Mouse (Mus musculus) layer of hippocampus, adult 2 months (tissue): ENCODE measurements around the gene Tex22. TPM values are rescaled to one million over a fixed set of nuclear protein-coding genes. Genes with fewer than 3 reads are reported as not detected.

Experiments
- DNase-seq, 2 experiments: peaks; one replicate each; pipeline ENCODE4 v3.0.0; 2022; ENCODE audit warnings: low spot score in 2 of 2
- H3K27ac ChIP-seq: fragments of 200-600 bp; 2 replicates; pipeline ENCODE4 v1.8.1; 2022
- H3K4me3 ChIP-seq: fragments of 200-600 bp; 2 replicates; pipeline ENCODE4 v1.8.1; 2022; ENCODE audit warnings: mild to moderate bottlenecking
- CTCF ChIP-seq: fragments of 200-600 bp; conservative IDR thresholded peaks from 2 replicates; pipeline ENCODE4 v1.8.1; 2022; ENCODE audit warnings: antibody characterized with exemption, mild to moderate bottlenecking, moderate library complexity
- microRNA-seq, 2 experiments: library from miRNA; unstranded; fragments of <30 nt; microRNA quantifications; one replicate each; pipeline ENCODE4 v1.2.0; 2021
- total RNA-seq, 2 experiments: library from RNA; stranded (reverse); gene quantifications; 2 replicates each; pipeline ENCODE4 v1.2.3; 2021

The Tex22 gene
- total RNA-seq, 2 experiments from 2014 or later = 0.81 to 2.1 TPM

DNA sequence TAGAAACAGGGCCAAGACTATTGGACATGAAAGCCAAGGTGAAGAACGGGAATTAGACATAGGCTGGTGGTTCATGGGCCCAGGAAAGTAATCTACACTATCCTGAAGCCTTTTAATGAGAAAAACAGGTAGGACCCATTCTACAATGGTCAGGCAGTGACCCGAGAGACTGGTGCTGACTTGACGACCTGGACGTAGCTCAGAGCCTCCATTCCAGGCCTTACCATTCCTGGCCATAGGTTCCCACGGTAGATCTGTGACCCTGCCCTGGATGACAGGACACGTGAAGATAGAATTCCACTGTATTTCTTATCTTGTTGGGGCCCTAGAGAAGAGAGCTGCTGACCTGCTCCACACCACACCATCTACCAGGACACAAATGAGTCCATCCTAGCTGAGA lies 64.0 kb downstream of the Tex22 start:
- H3K27ac ChIP-seq = no peak overlapping the region
- TF ChIP-seq CTCF = no peak
- H3K4me3 ChIP-seq = no peak overlapping the region
- no peak for DNase-seq

Small RNAs within 50 kb of the gene (microRNA-seq; reads per million reads assigned to microRNA genes)
- 0 to 0.32 reads per million in 2 experiments for gene Gm44471

Other genes starting within 250 kb of the Tex22 start
- 10 to 100 TPM in 1 of 2 experiments, 1 to 10 TPM in 1; 7.1 to 10.8 TPM for gene Cdca4, start 245.1 kb upstream of the Tex22 start, total RNA-seq
- gene Gpr132, start 206.3 kb upstream of the Tex22 start, total RNA-seq = not detected
- 10 to 100 TPM; 44.1 to 52.1 TPM for gene Jag2, start 144.7 kb upstream of the Tex22 start, total RNA-seq
- 10 to 100 TPM in 1 of 2 experiments, 1 to 10 TPM in 1; 9.8 to 10.1 TPM for gene Nudt14, start 132.4 kb upstream of the Tex22 start, total RNA-seq
- 10 to 100 TPM; 55.8 to 55.9 TPM for gene Btbd6, start 98.0 kb upstream of the Tex22 start, total RNA-seq
- 10 to 100 TPM; 55.6 to 57.4 TPM for gene Brf1, start 73.8 kb upstream of the Tex22 start, total RNA-seq
- 10 to 100 TPM; 79.6 to 81.8 TPM for gene Pacs2, start 60.0 kb upstream of the Tex22 start, total RNA-seq
- 10 to 100 TPM; 76.0 to 76.9 TPM for gene Mta1, start 23.8 kb downstream of the Tex22 start, total RNA-seq
- 10 to 100 TPM; 90.3 to 99.5 TPM for gene Crip2, start 65.7 kb downstream of the Tex22 start, total RNA-seq
- gene Crip1, start 71.8 kb downstream of the Tex22 start, total RNA-seq = 10 to 100 TPM; 11.9 to 12.9 TPM
- 1 to 10 TPM; 1.3 to 1.4 TPM for gene Tedc1, start 81.9 kb downstream of the Tex22 start, total RNA-seq
- 10 to 100 TPM; 19.7 to 20.7 TPM for gene Tmem121, start 111.4 kb downstream of the Tex22 start, total RNA-seq